Mouse (Mus musculus) heart, embryonic 13.5 days (tissue): ENCODE measurements at regions not wholly inside any gene's neighbourhood (a gene's known extent, or its start where the extent isn't known, plus 50 kb on each side); places are given as distances from the start of the nearest gene placed in this dataset.

Source experiments
- ATAC-seq: fragments of 200-750 bp; cut with Nextera tagmentation; 2 replicates; pipeline ENCODE4 v1.8.0; 2017; ENCODE audit warnings: moderate TSS enrichment; ENCODE audit not compliant: insufficient number of reproducible peaks, low FRiP score, low TSS enrichment; ENCODE audit errors: extremely low read depth
- H3K27ac ChIP-seq: fragments of 300-500 bp; sonication (generic); replicated peaks from 2 replicates; pipeline ENCODE4 v1.5.1; 2015; ENCODE audit warnings: moderate library complexity, mild to moderate bottlenecking, inconsistent platforms
- H3K27me3 ChIP-seq: fragments of 300-500 bp; sonication (generic); replicated peaks from 2 replicates; pipeline ENCODE4 v1.6.1; 2015; ENCODE audit warnings: mild to moderate bottlenecking, inconsistent platforms
- H3K36me3 ChIP-seq: fragments of 300-500 bp; sonication (generic); 2 replicates; pipeline ENCODE4 v1.6.1; 2015; ENCODE audit warnings: mild to moderate bottlenecking, inconsistent platforms
- H3K4me1 ChIP-seq: fragments of 300-500 bp; sonication (generic); 2 replicates; pipeline ENCODE4 v1.6.1; 2015; ENCODE audit warnings: inconsistent platforms
- H3K4me2 ChIP-seq: fragments of 300-500 bp; sonication (generic); 2 replicates; pipeline ENCODE4 v1.6.1; 2015; ENCODE audit warnings: inconsistent platforms, mild to moderate bottlenecking, moderate library complexity
- H3K4me3 ChIP-seq: fragments of 300-500 bp; sonication (generic); 2 replicates; pipeline ENCODE4 v1.5.1; 2015; ENCODE audit warnings: moderate library complexity, mild to moderate bottlenecking, inconsistent platforms
- H3K9ac ChIP-seq: fragments of 300-500 bp; sonication (generic); 2 replicates; pipeline ENCODE4 v1.6.1; 2015; ENCODE audit warnings: inconsistent platforms, mild to moderate bottlenecking, moderate library complexity
- H3K9me3 ChIP-seq: fragments of 300-500 bp; sonication (generic); 2 replicates; pipeline ENCODE4 v1.6.1; 2016; ENCODE audit warnings: inconsistent platforms
- WGBS: fragments of 180-500 bp; shearing (Covaris S2); methylation state at CpG from one replicate; pipeline ENCODE4 v1.1.7; 2015; ENCODE audit warnings: mixed read lengths; 5-methylcytosine and 5-hydroxymethylcytosine counted together

DNA sequence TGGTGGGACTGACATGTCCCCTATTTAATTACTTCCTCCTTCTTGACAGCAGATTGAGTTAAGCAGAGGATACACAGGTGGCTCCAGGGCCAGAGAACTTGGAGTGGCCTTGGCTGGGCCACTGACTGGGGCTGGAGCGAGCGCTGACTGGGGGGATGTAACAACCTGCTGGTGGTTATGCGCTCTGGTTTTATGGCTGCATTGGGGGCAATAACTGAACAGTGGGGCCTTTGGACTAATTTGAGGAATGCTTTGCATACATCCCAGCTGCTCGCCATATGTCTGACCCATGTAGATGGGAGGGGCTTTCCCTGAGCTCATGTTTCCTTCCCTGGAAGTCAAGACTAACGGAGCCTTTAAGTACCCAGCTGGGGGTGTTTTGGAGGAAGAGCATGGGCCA, 163.0 kb downstream of the Mid1ip1 start:
- ATAC-seq, result no peak
- WGBS, result 80% methylated on average over 5 of the region's 5 CpGs
- no peaks in the 10 kb centered on the region for H3K9me3 ChIP-seq

DNA sequence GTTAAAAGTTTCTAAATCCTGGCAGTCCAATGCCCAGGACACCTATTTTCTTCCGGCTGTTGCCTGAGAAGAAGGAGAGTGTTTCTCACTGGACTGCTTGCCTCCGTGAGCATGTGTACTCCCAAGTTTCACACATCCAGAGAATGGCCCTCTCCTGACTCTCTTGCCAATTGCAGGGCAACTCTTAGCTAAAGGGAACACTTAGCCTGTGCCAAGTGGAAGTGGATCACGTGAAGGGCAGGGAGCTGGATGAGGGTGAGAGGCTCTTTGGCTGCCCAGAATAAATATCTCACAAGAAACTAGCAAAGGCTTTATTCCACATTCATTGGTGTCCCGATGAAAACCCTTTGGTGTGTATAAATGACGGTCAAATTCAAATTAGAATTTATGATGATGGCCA, 164.1 kb downstream of the Mid1ip1 start:
- H3K27ac ChIP-seq, result no peak overlapping the region
- H3K9ac ChIP-seq, result no peak overlapping the region
- H3K4me2 ChIP-seq, result no peak overlapping the region
- H3K27me3 ChIP-seq, result no peaks in the 10 kb centered on the region
- WGBS, result 69% methylated on average over 5 of the region's 5 CpGs
- H3K4me1 ChIP-seq, result 0 out of 2 replicates have a peak, but pooled peaks cover 2% of the 10 kb centered on the region
- no peaks in the 10 kb centered on the region for H3K9me3 ChIP-seq
- no peak for ATAC-seq
- H3K36me3 ChIP-seq, result no peaks in the 10 kb centered on the region
- H3K4me3 ChIP-seq, result no peak overlapping the region

More for the DNA sequence above, 163.0 kb downstream of the Mid1ip1 start:
- no peaks in the 10 kb centered on the region for H3K4me1 ChIP-seq
- no peak overlapping the region for H3K4me2 ChIP-seq
- H3K36me3 ChIP-seq, result no peaks in the 10 kb centered on the region
- H3K9ac ChIP-seq, result no peak overlapping the region
- H3K4me3 ChIP-seq, result no peak overlapping the region
- H3K27ac ChIP-seq, result no peak overlapping the region
- H3K27me3 ChIP-seq, result no peaks in the 10 kb centered on the region

DNA sequence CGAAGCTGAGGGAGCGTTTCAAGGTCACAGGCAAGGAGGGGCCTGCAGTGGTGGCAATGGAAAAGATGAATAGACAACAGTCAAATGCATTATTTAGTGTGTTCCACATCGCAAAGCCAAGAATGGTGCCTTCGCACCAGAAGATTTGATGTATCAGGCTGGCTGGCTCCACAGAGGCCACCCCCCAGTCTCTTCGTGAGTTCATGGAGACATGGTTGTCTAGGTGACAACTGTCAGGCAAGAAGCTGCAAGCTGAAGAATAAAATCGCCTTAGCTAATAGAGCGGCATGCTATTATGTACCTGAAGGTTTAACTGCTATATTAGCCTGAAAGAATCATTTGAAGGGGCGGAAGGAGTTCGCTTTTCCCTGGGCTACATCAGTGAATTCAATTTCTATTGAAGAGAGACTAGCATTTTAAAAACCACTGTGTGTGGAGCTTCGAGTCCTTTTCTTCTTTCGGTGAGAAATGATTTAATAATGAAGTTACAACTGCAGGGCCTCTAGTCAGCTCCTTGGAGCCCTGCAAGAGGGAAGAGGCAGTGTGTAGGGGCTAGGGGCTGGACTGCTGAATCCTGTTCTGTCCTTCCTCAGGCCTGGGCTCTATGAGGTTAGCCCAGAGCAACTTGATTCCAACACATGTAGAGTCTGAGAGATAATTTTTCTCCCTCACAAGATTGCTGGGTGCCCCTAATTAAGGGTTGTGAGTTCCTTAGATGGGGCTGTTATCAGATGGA, 169.1 kb downstream of the Mid1ip1 start:
- Histone ChIP-seq H3K27me3 (no peaks in the 10 kb centered on the region), H3K36me3 (no peaks in the 10 kb centered on the region), H3K4me3 (no peak overlapping the region), H3K9ac (no peak overlapping the region), H3K27ac (no peak overlapping the region), H3K4me1 (0 out of 2 replicates have a peak, but pooled peaks cover 2% of the 10 kb centered on the region), H3K4me2 (no peak overlapping the region), H3K9me3 (no peaks in the 10 kb centered on the region)
- 65% methylated on average over 11 of the region's 11 CpGs for WGBS
- no peak for ATAC-seq

DNA sequence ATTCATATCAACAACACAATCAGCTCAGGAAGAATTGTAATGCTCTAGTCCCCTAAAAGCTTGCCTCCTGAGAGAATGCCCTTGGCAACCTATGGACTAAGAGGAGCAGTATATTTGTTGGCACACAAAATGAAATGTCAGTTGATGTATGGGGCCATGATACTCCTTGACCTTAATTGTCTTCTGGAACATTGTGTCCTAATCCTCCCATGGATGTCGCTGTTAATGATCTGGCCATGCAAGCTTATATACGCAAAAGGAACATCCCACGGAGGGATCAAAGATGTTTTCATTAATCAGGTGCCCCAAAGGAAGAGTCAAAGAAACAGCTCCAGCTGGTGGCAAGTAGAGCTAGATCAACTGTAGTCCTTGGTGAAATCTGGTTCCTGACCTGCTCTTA, 178.0 kb downstream of the Mid1ip1 start:
- Histone ChIP-seq H3K4me1 (no peaks in the 10 kb centered on the region), H3K36me3 (no peaks in the 10 kb centered on the region), H3K9me3 (no peaks in the 10 kb centered on the region), H3K9ac (no peak overlapping the region), H3K27ac (no peak overlapping the region), H3K4me2 (no peak overlapping the region), H3K27me3 (no peaks in the 10 kb centered on the region), H3K4me3 (no peak overlapping the region)
- 87% methylated on average over 3 of the region's 3 CpGs for WGBS
- no peak for ATAC-seq

DNA sequence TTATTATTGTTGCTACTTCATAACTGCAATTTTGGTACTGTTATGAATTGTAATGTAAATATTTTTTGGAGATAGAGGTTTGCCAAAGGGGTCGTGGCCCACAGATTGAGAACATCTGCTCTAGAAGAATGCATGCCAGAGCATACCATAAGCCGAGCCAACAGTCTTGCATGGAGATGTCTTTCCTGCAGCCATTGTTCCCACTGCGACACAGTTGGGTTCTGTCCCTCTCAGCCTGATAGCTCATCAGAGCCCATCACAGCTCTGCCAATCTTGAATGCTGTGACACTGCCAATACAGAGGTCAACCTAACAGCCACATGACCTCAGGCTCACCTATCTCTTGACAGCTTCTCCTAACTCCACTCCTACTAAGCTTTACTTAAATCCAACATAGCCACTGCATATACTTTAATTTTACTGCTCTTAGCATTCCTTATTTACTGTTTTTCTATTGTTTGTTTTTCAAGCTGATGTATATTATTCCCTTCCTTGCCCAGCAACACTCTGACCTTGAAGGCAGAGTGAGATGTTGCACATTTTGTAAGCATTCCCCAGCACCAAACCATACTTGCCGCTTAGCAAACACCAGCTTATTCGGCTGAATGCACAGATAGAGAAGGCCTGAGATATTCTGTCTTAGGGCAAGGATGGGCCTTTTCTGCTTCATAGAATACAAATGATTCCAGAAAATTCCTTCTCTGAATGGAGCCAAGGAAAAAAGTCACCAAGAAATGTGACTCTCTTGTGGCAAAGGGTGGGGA, 181.6 kb downstream of the Mid1ip1 start:
- no peaks in the 10 kb centered on the region for H3K9me3 ChIP-seq
- no peak overlapping the region for H3K4me2 ChIP-seq
- no peaks in the 10 kb centered on the region for H3K36me3 ChIP-seq
- no peak overlapping the region for H3K4me3 ChIP-seq
- H3K27ac ChIP-seq, result no peak overlapping the region
- WGBS, result 69% methylated on average over 5 of the region's 5 CpGs
- H3K27me3 ChIP-seq, result no peaks in the 10 kb centered on the region
- H3K9ac ChIP-seq, result no peak overlapping the region
- no peaks in the 10 kb centered on the region for H3K4me1 ChIP-seq
- no peak for ATAC-seq

DNA sequence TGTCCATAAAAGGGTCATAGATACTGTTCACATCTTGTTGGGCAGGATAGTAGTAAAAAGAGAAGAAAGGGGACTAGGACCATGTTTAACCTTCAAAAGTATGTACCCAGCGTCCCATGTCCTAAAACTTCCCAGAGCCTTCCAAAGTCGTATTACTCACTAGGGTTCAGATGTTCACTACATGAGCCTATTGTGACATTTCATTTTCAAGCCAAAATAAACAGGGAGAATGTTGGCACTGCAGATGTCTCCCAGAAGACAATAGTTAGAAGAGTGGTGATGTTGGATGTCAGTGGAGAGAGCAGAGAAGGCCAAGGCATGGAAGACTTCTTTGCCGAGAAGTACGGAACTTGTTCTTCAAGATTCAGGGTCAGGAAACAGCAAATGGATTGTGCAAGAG, 187.9 kb downstream of the Mid1ip1 start:
- no peak for ATAC-seq
- peaks cover 5% of the 10 kb centered on the region for H3K27me3 ChIP-seq
- H3K4me1 ChIP-seq, result no peaks in the 10 kb centered on the region
- no peaks in the 10 kb centered on the region for H3K36me3 ChIP-seq
- H3K9ac ChIP-seq, result no peak overlapping the region
- H3K9me3 ChIP-seq, result no peaks in the 10 kb centered on the region
- 77% methylated on average over 4 of the region's 4 CpGs for WGBS
- no peak overlapping the region for H3K4me2 ChIP-seq
- H3K4me3 ChIP-seq, result no peak overlapping the region
- H3K27ac ChIP-seq, result no peak overlapping the region

GRCm38 (mm10) chrX:10904072-10904471, 189.3 kb downstream of the Mid1ip1 start:
- Histone ChIP-seq H3K4me2 (no peak overlapping the region), H3K4me1 (no peaks in the 10 kb centered on the region), H3K4me3 (no peak overlapping the region), H3K9me3 (no peaks in the 10 kb centered on the region), H3K36me3 (no peaks in the 10 kb centered on the region), H3K27me3 (peaks cover 5% of the 10 kb centered on the region), H3K9ac (no peak overlapping the region), H3K27ac (no peak overlapping the region)
- ATAC-seq, result no peak
- WGBS, result 75% methylated on average over 6 of the region's 6 CpGs

DNA sequence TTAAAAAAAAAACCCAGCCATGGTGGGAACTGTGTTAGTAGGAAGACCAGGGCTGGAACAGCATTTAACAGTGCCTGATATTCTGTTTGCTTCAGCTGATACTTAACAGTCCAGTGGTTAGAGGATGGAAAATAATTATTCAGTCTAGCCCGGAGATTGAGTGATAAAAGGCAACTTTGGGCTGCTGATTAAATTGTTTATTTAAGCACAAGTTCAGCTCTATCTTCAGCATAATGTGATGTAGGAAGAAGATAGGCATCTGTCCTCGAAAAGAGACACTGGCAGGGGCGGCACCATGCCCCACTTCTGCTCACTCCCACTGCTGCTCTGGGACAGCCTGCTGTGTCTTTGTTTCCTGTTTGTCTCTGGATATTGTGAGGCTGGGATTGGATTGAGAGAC, 190.1 kb downstream of the Mid1ip1 start:
- Histone ChIP-seq H3K9me3 (no peaks in the 10 kb centered on the region), H3K27ac (no peak overlapping the region), H3K4me2 (no peak overlapping the region), H3K9ac (no peak overlapping the region), H3K4me3 (no peak overlapping the region), H3K27me3 (peaks cover 5% of the 10 kb centered on the region), H3K4me1 (no peaks in the 10 kb centered on the region), H3K36me3 (no peaks in the 10 kb centered on the region)
- 59% methylated on average over 3 of the region's 3 CpGs for WGBS
- ATAC-seq, result no peak

DNA sequence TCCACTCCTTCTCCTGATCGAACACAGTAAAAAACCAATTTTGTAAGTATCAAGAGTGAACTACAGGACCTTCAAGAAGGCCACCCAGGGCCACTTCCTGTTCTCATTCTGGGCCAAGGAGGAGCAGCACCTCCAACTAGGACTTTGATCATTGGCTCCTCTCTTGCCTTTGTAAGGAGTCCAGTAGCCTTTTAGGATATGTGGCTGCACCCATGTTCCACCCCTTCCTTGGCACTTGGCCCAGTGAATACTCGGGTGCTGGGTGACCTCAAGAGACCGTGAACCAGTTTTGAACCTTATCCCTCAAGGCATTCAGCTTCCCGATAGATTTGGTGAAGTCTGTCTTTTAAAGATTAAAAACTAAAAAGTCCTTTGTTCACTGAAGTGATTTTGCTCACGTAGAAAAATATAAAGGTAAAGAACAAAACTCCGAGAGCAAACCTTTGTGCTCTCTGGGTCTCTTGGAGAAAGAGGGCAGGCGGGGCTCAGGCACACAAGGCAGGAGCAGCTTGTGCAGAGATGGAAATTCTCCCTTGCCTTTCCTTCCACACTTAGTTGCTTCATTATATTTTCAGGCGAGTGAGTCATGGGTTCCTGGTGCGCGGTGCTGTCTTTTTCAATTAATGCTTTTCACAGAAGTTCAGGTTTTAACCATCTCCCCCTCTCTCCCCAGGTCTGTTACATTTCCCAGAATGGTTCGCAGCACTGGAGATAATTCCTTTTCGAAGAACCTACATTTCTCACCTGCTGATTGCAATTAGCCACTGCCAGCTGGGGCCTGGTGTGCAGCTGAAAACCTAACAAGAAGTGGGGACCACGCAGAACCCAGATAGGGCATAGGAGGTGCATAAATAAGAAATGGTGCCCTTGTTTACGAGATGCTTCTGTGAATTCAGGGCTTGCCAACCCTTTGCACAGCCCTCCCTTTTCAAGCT, 196.6 kb downstream of the Mid1ip1 start:
- WGBS, result 73% methylated on average over 14 of the region's 14 CpGs
- Histone ChIP-seq H3K9ac (no peak overlapping the region), H3K36me3 (no peaks in the 10 kb centered on the region), H3K9me3 (no peaks in the 10 kb centered on the region), H3K27ac (no peak overlapping the region), H3K4me1 (peaks cover 5% of the 10 kb centered on the region; the same call in 1 of the 2 replicates), H3K4me2 (no peak overlapping the region), H3K4me3 (no peak overlapping the region), H3K27me3 (no peaks in the 10 kb centered on the region; the same call in 1 of the 2 replicates)
- ATAC-seq, result no peak
